Mouse (Mus musculus): ENCODE data around the gene Nuf2. TPM values are rescaled to one million over a fixed set of nuclear protein-coding genes. Genes with fewer than 3 reads are reported as not detected.

Nuf2 gene
- 60.7 TPM for polyA plus RNA-seq (2014; fragmentation: Illumina TruSeq; extraction: RNeasy Lipid Tissue Mini Kit (QIAGEN cat#74804))

GRCm38 (mm10) chr1:169530876-169531701, at the start of gene Nuf2:
TSS of gene Nuf2 (minus strand) at chr1:169531464.

Other genes with a start within 250 kb of the Nuf2 start
- 171 TPM for gene Rgs5, start 124.0 kb upstream of the Nuf2 start, polyA plus RNA-seq (2014; fragmentation: Illumina TruSeq; extraction: RNeasy Lipid Tissue Mini Kit (QIAGEN cat#74804))
- gene Rgs4, start 216.2 kb upstream of the Nuf2 start, polyA plus RNA-seq (2014; fragmentation: Illumina TruSeq; extraction: RNeasy Lipid Tissue Mini Kit (QIAGEN cat#74804)): 12.3 TPM

Data from ovary, adult 10 weeks (tissue).